Mouse (Mus musculus): ENCODE data around the gene Rab3gap2. TPM values are rescaled to one million over a fixed set of nuclear protein-coding genes. Genes with fewer than 3 reads are reported as not detected.
A peak's percentile ranks its signal among the peaks of the same experiment; 100 is the strongest.

Rab3gap2 gene
- total and polyA plus RNA-seq, 3 experiments, result 22.7 to 39.1 (median 24.0) TPM

GRCm38 (mm10) chr1:185331983-185332430 lies 128.1 kb downstream of the Rab3gap2 start, which contains the start of gene Bpnt1:
TSS of gene Bpnt1 (plus strand) at chr1:185332149.
- in situ Hi-C loops (cut with MboI; ENCODE audit: low pct_ligation_motif_present, low pct_unique_long_range_greater_than_20kb, low sequenced_read_pairs) (no loop called here), dilution Hi-C loops (cut with MboI; ENCODE audit: extremely low pct_ligation_motif_present, extremely low pct_unique_long_range_greater_than_20kb, low sequenced_read_pairs) (no loop called here)
- Histone ChIP-seq H3K4me1 (ENCODE audit: control insufficient read depth in 1 of 2, insufficient read depth in 2 of 2) (peaks cover 0 to 52% of the 10 kb centered on the region in 2 experiments; a peak in 2 of 4 replicates), H3K27ac (ENCODE audit: insufficient read depth, low read depth) (no peak within 1 kb of the TSS; the same call in 1 of the 2 replicates), H3K27me3 (replicated peaks) (no peaks in the 10 kb centered on the region), H3K79me2 (replicated peaks; ENCODE audit: control insufficient read depth, extremely low read depth, insufficient read depth, poor library complexity, severe bottlenecking) (peaks cover 31% of the 10 kb centered on the region), H3K4me3 (replicated peaks in 1 of 3; ENCODE audit: low read depth in 2 of 3, low read length in 2 of 3, poor library complexity in 1 of 3) (peak within 1 kb of the TSS; percentile 70 to 96 (median 89)), H3K9ac (ENCODE audit: insufficient read depth, low read depth) (peak within 1 kb of the TSS; percentile 81), H3K36me3 (replicated peaks in 1 of 2; ENCODE audit: control insufficient read depth in 1 of 2, insufficient read depth in 1 of 2, low read length in 1 of 2) (peaks cover 2 to 14% of the 10 kb centered on the region in 2 experiments), H3K4me2 (ENCODE audit: insufficient read depth, low read depth, poor library complexity, severe bottlenecking) (peak within 1 kb of the TSS; percentile 97), H3K9me3 (replicated peaks; ENCODE audit: low read length) (no peaks in the 10 kb centered on the region)
- peak; percentile 91 for DNase-seq (ENCODE audit: extremely low read depth)
- TF ChIP-seq NELFE (IDR thresholded peaks at IDR 0.05; ENCODE audit: low read depth, low read length) (peak; percentile 87), KAT2A (IDR thresholded peaks at IDR 0.05; ENCODE audit: insufficient replicate concordance, low read length) (0 out of 2 replicates have a peak, but pooled peaks have one; percentile 34), SIN3A (IDR thresholded peaks at IDR 0.05; ENCODE audit: low read length) (peak; percentile 50; the same call in 1 of the 2 replicates), IRF4 (IDR thresholded peaks at IDR 0.05; ENCODE audit: low read depth, low read length) (peak; percentile 51; the same call in 1 of the 2 replicates), ELF1 (IDR thresholded peaks at IDR 0.05; ENCODE audit: low read depth, low read length) (peak; percentile 48), TCF12 (IDR thresholded peaks at IDR 0.05; ENCODE audit: low read depth, low read length) (peak; percentile 82), NRF1 (IDR thresholded peaks at IDR 0.05; ENCODE audit: low read depth, low read length) (peak; percentile 98), ZMIZ1 (IDR thresholded peaks at IDR 0.05; ENCODE audit: low read depth, low read length) (peak; percentile 76; the same call in 1 of the 2 replicates), PAX5 (IDR thresholded peaks at IDR 0.05; ENCODE audit: low read length) (no peak), CHD1 (IDR thresholded peaks at IDR 0.05; ENCODE audit: low read depth, low read length) (no peak), HCFC1 (IDR thresholded peaks at IDR 0.05; ENCODE audit: low read depth, low read length) (peak; percentile 66), SMC3 (IDR thresholded peaks at IDR 0.05; ENCODE audit: low read depth, low read length) (no peak), MXI1 (IDR thresholded peaks at IDR 0.05; ENCODE audit: low read depth, low read length) (peak; percentile 71), CHD2 (IDR thresholded peaks at IDR 0.05; ENCODE audit: low read length) (no peak), TBP (conservative IDR thresholded peaks at IDR 0.05; ENCODE audit: low read depth, low read length) (no peak), EP300 (IDR thresholded peaks at IDR 0.05; ENCODE audit: low read length) (no peak), POLR2A (IDR thresholded peaks at IDR 0.05; ENCODE audit: low read depth, low read length) (peak; percentile 84), GABPA (IDR thresholded peaks at IDR 0.05; ENCODE audit: insufficient replicate concordance, low read depth, low read length) (no peak), MAFK (IDR thresholded peaks at IDR 0.05; ENCODE audit: insufficient replicate concordance, low read length) (no peak), POLR2AphosphoS2 (IDR thresholded peaks at IDR 0.05; ENCODE audit: low read depth, low read length) (no peak), RAD21 (IDR thresholded peaks at IDR 0.05; ENCODE audit: low read depth, low read length) (no peak)

GRCm38 (mm10) chr1:185333651-185334050 lies 129.7 kb downstream of the Rab3gap2 start:
- no peak for DNase-seq (ENCODE audit: extremely low read depth)
- Histone ChIP-seq H3K79me2 (replicated peaks; ENCODE audit: control insufficient read depth, extremely low read depth, insufficient read depth, poor library complexity, severe bottlenecking) (peaks cover 31% of the 10 kb centered on the region), H3K27me3 (replicated peaks) (no peaks in the 10 kb centered on the region), H3K4me1 (ENCODE audit: control insufficient read depth in 1 of 2, insufficient read depth in 2 of 2) (peaks cover 0 to 53% of the 10 kb centered on the region in 2 experiments; a peak in 2 of 4 replicates), H3K36me3 (replicated peaks in 1 of 2; ENCODE audit: control insufficient read depth in 1 of 2, insufficient read depth in 1 of 2, low read length in 1 of 2) (peaks cover 3 to 23% of the 10 kb centered on the region in 2 experiments), H3K4me2 (ENCODE audit: insufficient read depth, low read depth, poor library complexity, severe bottlenecking) (no peak overlapping the region; the same call in 1 of the 2 replicates), H3K9ac (ENCODE audit: insufficient read depth, low read depth) (no peak overlapping the region), H3K27ac (ENCODE audit: insufficient read depth, low read depth) (no peak overlapping the region), H3K4me3 (replicated peaks in 1 of 3; ENCODE audit: low read depth in 2 of 3, low read length in 2 of 3, poor library complexity in 1 of 3) (no peak overlapping the region), H3K9me3 (replicated peaks; ENCODE audit: low read length) (no peaks in the 10 kb centered on the region)
- in situ Hi-C loops (cut with MboI; ENCODE audit: low pct_ligation_motif_present, low pct_unique_long_range_greater_than_20kb, low sequenced_read_pairs) (no loop called here), dilution Hi-C loops (cut with MboI; ENCODE audit: extremely low pct_ligation_motif_present, extremely low pct_unique_long_range_greater_than_20kb, low sequenced_read_pairs) (no loop called here)
- TF ChIP-seq MAX (IDR thresholded peaks at IDR 0.05; ENCODE audit: low read length), result no peak
- no peak for TF ChIP-seq UBTF (IDR thresholded peaks at IDR 0.05; ENCODE audit: low read depth, low read length)
- TF ChIP-seq CHD2 (IDR thresholded peaks at IDR 0.05; ENCODE audit: low read length), result no peak
- no peak for TF ChIP-seq USF2 (conservative IDR thresholded peaks at IDR 0.05; ENCODE audit: low read depth, low read length)
- no peak for TF ChIP-seq NRF1 (IDR thresholded peaks at IDR 0.05; ENCODE audit: low read depth, low read length)
- TF ChIP-seq ZC3H11A (IDR thresholded peaks at IDR 0.05; ENCODE audit: low read depth, low read length), result no peak
- TF ChIP-seq POLR2A (IDR thresholded peaks at IDR 0.05; ENCODE audit: low read depth, low read length), result no peak
- TF ChIP-seq MYC (IDR thresholded peaks at IDR 0.05; ENCODE audit: low read depth, low read length), result no peak
- TF ChIP-seq EP300 (IDR thresholded peaks at IDR 0.05; ENCODE audit: low read length), result no peak
- no peak for TF ChIP-seq KAT2A (IDR thresholded peaks at IDR 0.05; ENCODE audit: insufficient replicate concordance, low read length)
- TF ChIP-seq IRF4 (IDR thresholded peaks at IDR 0.05; ENCODE audit: low read depth, low read length), result no peak
- TF ChIP-seq MXI1 (IDR thresholded peaks at IDR 0.05; ENCODE audit: low read depth, low read length), result no peak
- TF ChIP-seq RAD21 (IDR thresholded peaks at IDR 0.05; ENCODE audit: low read depth, low read length), result no peak
- no peak for TF ChIP-seq MAFK (IDR thresholded peaks at IDR 0.05; ENCODE audit: insufficient replicate concordance, low read length)
- TF ChIP-seq ZKSCAN1 (IDR thresholded peaks at IDR 0.05; ENCODE audit: borderline replicate concordance, low read depth, low read length), result no peak
- no peak for TF ChIP-seq JUND (conservative IDR thresholded peaks at IDR 0.05; ENCODE audit: low read depth, low read length)
- TF ChIP-seq JUN (IDR thresholded peaks at IDR 0.05; ENCODE audit: insufficient read depth, low read depth, low read length), result no peak
- no peak for TF ChIP-seq POLR2AphosphoS2 (IDR thresholded peaks at IDR 0.05; ENCODE audit: low read depth, low read length)
- no peak for TF ChIP-seq TCF12 (IDR thresholded peaks at IDR 0.05; ENCODE audit: low read depth, low read length)
